Mouse (Mus musculus) hindbrain, embryonic 14.5 days (tissue): Measurements from ENCODE around the gene Ccl26. TPM values are rescaled to one million over a fixed set of nuclear protein-coding genes. Genes with fewer than 3 reads are reported as not detected.

Experiments used
- ATAC-seq: fragments of 200-750 bp; cut with Nextera tagmentation; 2 replicates; pipeline ENCODE4 v1.8.0; 2017; ENCODE audit warnings: moderate number of reproducible peaks, mild to moderate bottlenecking, moderate TSS enrichment, moderate library complexity; ENCODE audit not compliant: low FRiP score
- DNase-seq: peaks from one replicate; pipeline ENCODE4 v3.0.0-alpha.2; 2015; ENCODE audit warnings: low spot score
- H3K27ac ChIP-seq: fragments of 300-500 bp; sonication (generic); 2 replicates; pipeline ENCODE4 v1.5.1; 2014; ENCODE audit warnings: mild to moderate bottlenecking, moderate library complexity
- H3K27me3 ChIP-seq: fragments of 300-500 bp; sonication (generic); 2 replicates; pipeline ENCODE4 v1.6.1; 2014; ENCODE audit warnings: mild to moderate bottlenecking, low read length, mixed read lengths; ENCODE audit not compliant: control insufficient read depth, insufficient read depth
- H3K36me3 ChIP-seq: fragments of 300-500 bp; sonication (generic); replicated peaks from 2 replicates; pipeline ENCODE4 v1.6.1; 2014; ENCODE audit not compliant: control insufficient read depth, insufficient read depth
- H3K4me1 ChIP-seq: fragments of 300-500 bp; sonication (generic); replicated peaks from 2 replicates; pipeline ENCODE4 v1.6.1; 2014; ENCODE audit warnings: antibody characterized with exemption, low read length, mixed read lengths; ENCODE audit not compliant: control insufficient read depth, insufficient read depth
- H3K4me2 ChIP-seq: fragments of 300-500 bp; sonication (generic); replicated peaks from 2 replicates; pipeline ENCODE4 v1.6.1; 2014; ENCODE audit warnings: mild to moderate bottlenecking, moderate library complexity
- H3K4me3 ChIP-seq: fragments of 300-500 bp; sonication (generic); replicated peaks from 2 replicates; pipeline ENCODE4 v1.5.1; 2014; ENCODE audit warnings: mild to moderate bottlenecking, low read length
- H3K9ac ChIP-seq: fragments of 300-500 bp; sonication (generic); 2 replicates; pipeline ENCODE4 v1.6.1; 2014
- H3K9me3 ChIP-seq: fragments of 300-500 bp; sonication (generic); 2 replicates; pipeline ENCODE4 v1.6.1; 2016; ENCODE audit warnings: low read length; ENCODE audit not compliant: control insufficient read depth
- WGBS: fragments of 180-500 bp; shearing (Covaris S2); extraction: QIAGEN DNeasy Blood & Tissue Kit; methylation state at CpG from one replicate; pipeline ENCODE4 v1.1.7; 2014; 5-methylcytosine and 5-hydroxymethylcytosine counted together
- polyA plus RNA-seq: library from polyadenylated mRNA; unstranded; fragments of >200 nt; fragmentation: Nextera tagmentation; extraction: Ambion mirVana; gene quantifications from 2 replicates; pipeline ENCODE4 v1.2.1, GENCODE M21; 2014

The Ccl26 gene
- polyA plus RNA-seq, 1 experiment from 2014 or later: not detected

- WGBS: 70% methylated on average over 3 of the region's 3 CpGs
- DNase-seq: no peak
Measured at GRCm38 (mm10) chr5:135529310-135529709, 34.1 kb downstream of the Ccl26 start.

GRCm38 (mm10) chr5:135527986-135528385, 35.4 kb downstream of the Ccl26 start:
- Histone ChIP-seq H3K36me3 (no peaks in the 10 kb centered on the region), H3K9ac (no peak overlapping the region), H3K9me3 (no peaks in the 10 kb centered on the region), H3K4me1 (no peaks in the 10 kb centered on the region), H3K27me3 (no peaks in the 10 kb centered on the region), H3K4me2 (no peak overlapping the region), H3K4me3 (no peak overlapping the region), H3K27ac (no peak overlapping the region)
- WGBS: 22% methylated on average over 7 of the region's 7 CpGs
- no peak for ATAC-seq
- DNase-seq: no peak

More at GRCm38 (mm10) chr5:135529310-135529709, 34.1 kb downstream of the Ccl26 start:
- no peaks in the 10 kb centered on the region for H3K36me3 ChIP-seq
- H3K4me1 ChIP-seq: no peaks in the 10 kb centered on the region
- no peak overlapping the region for H3K9ac ChIP-seq
- H3K9me3 ChIP-seq: no peaks in the 10 kb centered on the region
- no peak overlapping the region for H3K4me2 ChIP-seq
- H3K4me3 ChIP-seq: no peak overlapping the region
- no peak overlapping the region for H3K27ac ChIP-seq
- no peak for ATAC-seq
- H3K27me3 ChIP-seq: no peaks in the 10 kb centered on the region

GRCm38 (mm10) chr5:135524660-135525560, 38.5 kb downstream of the Ccl26 start:
- Histone ChIP-seq H3K4me1 (no peaks in the 10 kb centered on the region), H3K27ac (no peak overlapping the region), H3K9ac (no peak overlapping the region), H3K27me3 (no peaks in the 10 kb centered on the region), H3K4me3 (no peak overlapping the region), H3K4me2 (no peak overlapping the region), H3K36me3 (no peaks in the 10 kb centered on the region), H3K9me3 (no peaks in the 10 kb centered on the region)
- 79% methylated on average over 11 of the region's 11 CpGs for WGBS
- ATAC-seq (no peak), DNase-seq (no peak)

GRCm38 (mm10) chr5:135524087-135524486, 39.3 kb downstream of the Ccl26 start:
- no peak for DNase-seq
- H3K27me3 ChIP-seq: no peaks in the 10 kb centered on the region
- ATAC-seq: no peak
- no peaks in the 10 kb centered on the region for H3K4me1 ChIP-seq
- no peak overlapping the region for H3K27ac ChIP-seq
- no peak overlapping the region for H3K9ac ChIP-seq
- no peaks in the 10 kb centered on the region for H3K36me3 ChIP-seq
- H3K4me3 ChIP-seq: no peak overlapping the region
- WGBS: 91% methylated on average over 2 of the region's 2 CpGs
- H3K4me2 ChIP-seq: no peak overlapping the region
- H3K9me3 ChIP-seq: no peaks in the 10 kb centered on the region

- no peak overlapping the region for H3K4me2 ChIP-seq
- H3K9ac ChIP-seq: no peak overlapping the region
- WGBS: 86% methylated on average over 9 of the region's 9 CpGs
- no peaks in the 10 kb centered on the region for H3K36me3 ChIP-seq
- DNase-seq (no peak), ATAC-seq (no peak)
- no peaks in the 10 kb centered on the region for H3K27me3 ChIP-seq
- H3K4me3 ChIP-seq: no peak overlapping the region
- H3K4me1 ChIP-seq: no peaks in the 10 kb centered on the region
- no peak overlapping the region for H3K27ac ChIP-seq
- H3K9me3 ChIP-seq: no peaks in the 10 kb centered on the region
Measured at GRCm38 (mm10) chr5:135522111-135522722, 41.2 kb downstream of the Ccl26 start.

GRCm38 (mm10) chr5:135517348-135517883, 46.0 kb downstream of the Ccl26 start:
- ATAC-seq (no peak), DNase-seq (no peak)
- Histone ChIP-seq H3K27me3 (no peaks in the 10 kb centered on the region), H3K4me2 (no peak overlapping the region), H3K9ac (no peak overlapping the region), H3K36me3 (no peaks in the 10 kb centered on the region), H3K27ac (no peak overlapping the region), H3K4me1 (no peaks in the 10 kb centered on the region), H3K9me3 (peaks cover 8% of the 10 kb centered on the region; the same call in 1 of the 2 replicates), H3K4me3 (no peak overlapping the region)
- 72% methylated on average over 5 of the region's 5 CpGs for WGBS

- H3K4me1 ChIP-seq: 0 out of 2 replicates have a peak, but pooled peaks cover 3% of the 10 kb centered on the region
- WGBS: 38% methylated on average over 4 of the region's 4 CpGs
- no peak overlapping the region for H3K9ac ChIP-seq
- no peak overlapping the region for H3K27ac ChIP-seq
- no peak for DNase-seq
- H3K27me3 ChIP-seq: no peaks in the 10 kb centered on the region
- H3K9me3 ChIP-seq: peaks cover 8% of the 10 kb centered on the region; the same call in 1 of the 2 replicates
- no peak overlapping the region for H3K4me3 ChIP-seq
- no peaks in the 10 kb centered on the region for H3K36me3 ChIP-seq
- H3K4me2 ChIP-seq: no peak overlapping the region
- ATAC-seq: no peak
Measured at GRCm38 (mm10) chr5:135513131-135513530, 50.2 kb downstream of the Ccl26 start.

GRCm38 (mm10) chr5:135511105-135511504, 52.3 kb downstream of the Ccl26 start:
- Histone ChIP-seq H3K36me3 (no peaks in the 10 kb centered on the region), H3K9ac (no peak overlapping the region), H3K4me1 (peaks cover 15% of the 10 kb centered on the region), H3K27ac (no peak overlapping the region), H3K4me3 (no peak overlapping the region), H3K4me2 (no peak overlapping the region), H3K27me3 (no peaks in the 10 kb centered on the region), H3K9me3 (peaks cover 8% of the 10 kb centered on the region; the same call in 1 of the 2 replicates)
- WGBS: 63% methylated on average over 5 of the region's 5 CpGs
- ATAC-seq (no peak), DNase-seq (no peak)
